Mouse (Mus musculus): Measurements from ENCODE around the gene Adgre5. TPM values are rescaled to one million over a fixed set of nuclear protein-coding genes. Genes with fewer than 3 reads are reported as not detected.

Gene Adgre5
- polyA plus RNA-seq, 1 experiment from 2014 or later = 16.7 TPM

DNA sequence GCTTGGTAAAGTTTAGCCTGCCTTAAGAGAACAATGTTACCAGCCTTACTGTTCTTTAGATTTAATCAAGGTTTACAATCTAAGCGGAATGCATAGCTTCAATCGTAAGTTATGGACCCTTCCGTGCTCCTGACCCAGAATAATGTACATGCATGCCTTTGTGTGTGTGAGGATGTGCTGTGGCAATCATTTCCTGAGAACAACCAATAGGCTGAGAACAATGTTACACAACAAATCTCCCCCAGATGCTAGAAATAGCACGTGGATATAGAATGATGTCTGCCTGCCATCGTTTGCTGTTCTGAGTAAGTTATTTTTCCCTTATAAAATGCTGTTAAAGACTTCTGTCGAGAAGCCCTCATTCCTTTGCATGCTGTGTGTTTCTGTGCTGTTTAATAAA, 8.2 kb downstream of the Adgre5 start:
- Histone ChIP-seq H3K4me1 (peaks cover 5% of the 10 kb centered on the region; the same call in 1 of the 2 replicates), H3K4me2 (replicated peaks) (no peak overlapping the region), H3K9me3 (no peaks in the 10 kb centered on the region), H3K27ac (replicated peaks) (no peak overlapping the region), H3K27me3 (0 out of 2 replicates have a peak, but pooled peaks cover 5% of the 10 kb centered on the region), H3K9ac (replicated peaks) (no peak overlapping the region), H3K36me3 (no peaks in the 10 kb centered on the region), H3K4me3 (no peak overlapping the region)
- ATAC-seq (ENCODE audit: low FRiP score, low read depth) = no peak
- 86% methylated on average over 6 of the region's 6 CpGs for WGBS

DNA sequence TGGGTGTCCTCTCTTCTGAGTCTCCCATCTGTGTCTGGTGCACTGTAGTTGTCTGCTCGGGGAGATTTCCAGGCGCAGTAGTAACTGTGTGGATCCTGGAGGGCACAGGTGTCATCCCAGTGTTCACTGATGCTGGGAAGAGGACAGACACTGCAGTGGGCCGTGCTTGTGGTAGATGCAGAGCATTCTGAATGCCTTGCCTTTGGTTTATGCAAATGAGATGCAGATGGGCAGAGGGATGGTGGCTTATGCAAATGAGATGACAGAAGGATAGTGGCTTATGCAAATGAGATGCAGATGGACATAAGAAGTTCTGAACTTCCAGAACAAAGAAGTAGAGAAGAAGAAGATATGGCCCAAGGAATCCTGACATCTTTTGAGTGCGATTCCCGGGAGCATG, 9.2 kb downstream of the Adgre5 start:
- Histone ChIP-seq H3K4me2 (replicated peaks) (no peak overlapping the region), H3K9me3 (no peaks in the 10 kb centered on the region), H3K36me3 (no peaks in the 10 kb centered on the region), H3K4me3 (no peak overlapping the region), H3K4me1 (peaks cover 4% of the 10 kb centered on the region; the same call in 1 of the 2 replicates), H3K27me3 (0 out of 2 replicates have a peak, but pooled peaks cover 5% of the 10 kb centered on the region), H3K27ac (replicated peaks) (no peak overlapping the region), H3K9ac (replicated peaks) (no peak overlapping the region)
- 59% methylated on average over 5 of the region's 5 CpGs for WGBS
- no peak for ATAC-seq (ENCODE audit: low FRiP score, low read depth)

DNA sequence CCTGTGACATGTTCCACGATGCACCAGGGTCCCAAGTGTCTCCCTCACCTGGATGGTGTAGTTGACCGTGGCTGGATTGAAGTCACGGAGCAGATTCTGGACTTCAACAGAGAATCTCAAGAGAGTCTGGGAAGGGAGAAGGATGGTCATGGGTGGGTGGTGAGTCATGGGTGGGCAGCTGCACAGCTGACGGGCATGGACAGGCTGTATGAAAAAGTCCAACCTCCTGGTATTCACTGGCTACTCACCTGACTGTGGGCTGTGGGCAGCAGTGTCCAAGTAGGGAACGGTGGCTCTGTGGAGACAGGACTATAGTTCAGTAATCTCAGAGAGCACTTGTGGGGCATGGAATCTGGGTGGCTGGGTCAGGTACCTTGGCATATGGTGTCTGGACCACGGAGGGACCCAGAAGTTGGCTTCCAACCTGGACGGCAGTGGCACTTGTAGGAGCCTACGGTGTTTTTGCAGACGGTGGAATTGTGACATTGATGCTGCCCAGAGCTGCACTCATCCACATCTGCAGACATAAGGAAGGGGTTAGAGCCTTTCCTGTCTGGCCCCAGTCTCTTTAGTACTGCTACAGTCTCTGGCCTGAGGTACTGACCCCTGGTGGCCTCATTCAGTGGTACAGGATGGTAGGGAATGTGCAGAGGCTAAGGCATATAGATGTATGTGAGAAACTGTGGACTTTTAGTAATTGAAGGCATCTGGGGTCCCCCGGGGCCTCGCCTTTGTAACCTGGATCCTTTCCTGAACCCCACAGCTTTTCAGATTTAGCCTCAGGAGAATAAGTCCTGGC, 11.9 kb downstream of the Adgre5 start:
- Histone ChIP-seq H3K27me3 (0 out of 2 replicates have a peak, but pooled peaks cover 5% of the 10 kb centered on the region), H3K4me2 (replicated peaks) (no peak overlapping the region), H3K9ac (replicated peaks) (no peak overlapping the region), H3K36me3 (peaks cover 22% of the 10 kb centered on the region), H3K9me3 (no peaks in the 10 kb centered on the region), H3K4me1 (peaks cover 4% of the 10 kb centered on the region; the same call in 1 of the 2 replicates), H3K27ac (replicated peaks) (no peak overlapping the region), H3K4me3 (no peak overlapping the region)
- WGBS = 82% methylated on average over 11 of the region's 11 CpGs
- no peak for ATAC-seq (ENCODE audit: low FRiP score, low read depth)

DNA sequence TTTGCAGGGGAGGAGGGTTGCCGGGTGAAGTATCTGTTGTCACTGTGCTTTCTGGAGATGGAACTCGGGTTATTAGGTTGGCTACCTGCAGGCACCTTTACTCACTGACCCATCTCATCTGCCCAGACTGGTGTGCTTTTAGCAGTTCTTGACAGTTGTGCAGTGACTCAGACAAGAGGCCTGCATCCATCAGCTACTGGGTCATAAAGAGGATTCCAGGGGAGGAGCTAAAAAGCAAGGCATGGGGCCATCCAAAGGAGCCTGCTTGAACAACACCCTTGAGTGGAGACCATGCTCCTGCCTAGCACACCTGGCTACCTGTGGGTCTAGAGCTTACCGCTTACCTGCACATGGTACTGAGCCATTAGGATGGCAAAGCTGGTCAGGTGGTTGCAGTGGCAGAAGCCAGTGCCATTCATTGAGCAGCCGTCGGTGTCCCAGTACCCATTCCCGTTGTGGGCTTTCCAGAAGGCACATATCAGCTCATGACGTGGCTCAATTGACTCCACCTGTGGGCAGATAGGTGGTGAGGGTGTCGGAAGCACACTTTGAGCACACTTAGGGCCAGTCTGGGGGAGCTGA, 15.5 kb downstream of the Adgre5 start:
- no peaks in the 10 kb centered on the region for H3K4me1 ChIP-seq
- peaks cover 58% of the 10 kb centered on the region for H3K36me3 ChIP-seq
- ATAC-seq (ENCODE audit: low FRiP score, low read depth) = no peak

DNA sequence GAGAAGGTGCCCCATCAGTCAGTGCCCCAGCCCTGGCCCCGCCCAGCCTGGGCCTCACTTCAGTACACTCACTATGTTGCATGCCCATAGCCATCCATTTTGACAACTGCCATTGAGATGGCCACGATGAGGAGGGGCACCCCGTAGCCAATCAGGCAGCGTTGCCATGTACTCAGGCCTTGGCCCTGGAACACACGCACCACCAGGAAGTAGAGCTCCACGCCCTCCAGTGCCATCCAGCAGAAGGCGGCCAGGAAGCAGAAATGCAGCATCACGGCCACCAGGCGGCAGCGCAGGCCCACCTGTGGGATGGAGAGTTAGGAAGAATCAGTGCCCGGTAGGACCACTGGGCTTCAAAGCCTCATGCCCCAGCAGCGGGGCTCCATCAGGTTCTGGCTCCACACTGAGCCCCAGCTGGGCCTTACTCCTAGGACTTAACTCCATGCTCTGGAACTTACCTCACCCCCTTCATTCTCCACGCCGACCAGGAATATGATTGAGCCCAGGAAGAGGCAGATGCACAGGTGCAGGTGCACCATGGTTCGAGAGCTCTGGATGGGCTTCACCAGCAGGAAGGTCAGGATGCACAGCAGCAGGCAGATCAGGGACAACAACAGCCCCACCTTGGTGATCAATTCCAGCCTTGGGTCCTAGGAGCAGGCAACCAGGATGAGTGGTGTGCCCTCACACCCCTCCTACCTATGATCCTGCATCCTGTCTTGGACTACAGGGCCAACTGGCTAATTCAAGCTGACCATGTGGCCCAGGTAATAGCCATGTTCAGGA, 16.2 kb downstream of the Adgre5 start:
- H3K4me2 ChIP-seq (replicated peaks) = no peak overlapping the region
- no peaks in the 10 kb centered on the region for H3K27me3 ChIP-seq
- H3K9me3 ChIP-seq = no peaks in the 10 kb centered on the region
- H3K27ac ChIP-seq (replicated peaks) = no peak overlapping the region
- WGBS = 43% methylated on average over 15 of the region's 15 CpGs
- no peaks in the 10 kb centered on the region for H3K4me1 ChIP-seq
- H3K4me3 ChIP-seq = no peak overlapping the region
- no peak overlapping the region for H3K9ac ChIP-seq (replicated peaks)
- ATAC-seq (ENCODE audit: low FRiP score, low read depth) = peak; percentile 53
- H3K36me3 ChIP-seq = peaks cover 65% of the 10 kb centered on the region

More for the DNA sequence above, 15.5 kb downstream of the Adgre5 start:
- Histone ChIP-seq H3K9me3 (no peaks in the 10 kb centered on the region), H3K4me3 (no peak overlapping the region), H3K9ac (replicated peaks) (no peak overlapping the region), H3K27ac (replicated peaks) (no peak overlapping the region), H3K4me2 (replicated peaks) (no peak overlapping the region), H3K27me3 (no peaks in the 10 kb centered on the region)
- 89% methylated on average over 8 of the region's 8 CpGs for WGBS

DNA sequence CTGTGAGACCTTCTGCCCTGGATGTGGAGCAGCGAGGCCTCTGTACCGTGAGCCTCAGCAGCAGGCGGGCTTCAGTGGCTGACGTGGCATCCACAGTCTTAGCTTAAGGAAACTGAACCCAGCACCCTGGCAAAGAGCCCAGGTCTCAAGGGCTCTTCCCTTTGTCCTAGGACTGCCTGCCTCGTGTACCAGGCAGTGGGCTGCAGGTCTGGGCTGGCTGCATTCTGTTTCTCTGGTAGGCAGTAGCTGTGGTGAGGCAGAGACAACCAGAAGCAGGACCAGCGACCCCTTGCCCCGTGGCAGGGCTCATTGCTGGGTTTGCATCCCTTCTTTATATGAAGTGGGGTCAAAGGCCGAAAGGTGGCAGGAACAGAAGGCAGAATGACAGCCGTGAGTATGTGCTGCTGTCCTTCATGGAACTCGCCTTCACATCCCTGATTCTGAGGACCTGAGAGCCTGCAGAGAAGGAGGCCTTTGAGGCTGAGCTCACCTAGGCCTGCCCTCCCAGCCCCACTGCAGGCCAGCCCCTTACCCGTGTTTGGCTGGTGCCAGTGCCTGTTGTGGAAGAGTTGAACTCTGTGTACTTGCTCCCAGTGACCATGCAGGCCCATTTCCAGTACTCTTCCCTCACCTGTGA, 17.6 kb downstream of the Adgre5 start:
- ATAC-seq (ENCODE audit: low FRiP score, low read depth) = no peak
- Histone ChIP-seq H3K36me3 (peaks cover 75% of the 10 kb centered on the region), H3K4me1 (no peaks in the 10 kb centered on the region), H3K27ac (replicated peaks) (no peak overlapping the region), H3K9ac (replicated peaks) (no peak overlapping the region), H3K4me2 (replicated peaks) (no peak overlapping the region), H3K27me3 (no peaks in the 10 kb centered on the region), H3K4me3 (no peak overlapping the region), H3K9me3 (no peaks in the 10 kb centered on the region)
- 86% methylated on average over 11 of the region's 11 CpGs for WGBS

DNA sequence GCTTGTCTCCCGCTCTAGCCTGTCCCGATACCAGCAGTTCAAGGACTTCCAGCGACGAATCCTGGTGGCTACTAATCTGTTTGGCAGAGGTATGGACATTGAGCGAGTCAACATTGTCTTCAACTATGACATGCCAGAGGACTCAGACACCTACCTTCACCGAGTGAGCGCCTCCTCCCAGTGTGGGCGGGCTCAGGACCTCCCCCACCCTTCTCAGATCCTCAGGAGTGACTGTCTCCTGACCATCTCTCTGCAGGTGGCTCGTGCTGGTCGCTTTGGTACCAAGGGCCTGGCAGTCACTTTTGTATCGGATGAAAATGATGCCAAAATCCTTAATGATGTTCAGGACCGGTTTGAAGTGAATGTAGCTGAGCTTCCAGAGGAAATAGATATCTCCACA, 18.5 kb downstream of the Adgre5 start:
- H3K4me3 ChIP-seq = no peak overlapping the region
- no peak overlapping the region for H3K4me2 ChIP-seq (replicated peaks)
- H3K9ac ChIP-seq (replicated peaks) = no peak overlapping the region
- ATAC-seq (ENCODE audit: low FRiP score, low read depth) = no peak
- no peaks in the 10 kb centered on the region for H3K27me3 ChIP-seq
- no peak overlapping the region for H3K27ac ChIP-seq (replicated peaks)
- H3K4me1 ChIP-seq = no peaks in the 10 kb centered on the region
- H3K36me3 ChIP-seq = peaks cover 75% of the 10 kb centered on the region
- H3K9me3 ChIP-seq = no peaks in the 10 kb centered on the region
- 90% methylated on average over 12 of the region's 12 CpGs for WGBS

DNA sequence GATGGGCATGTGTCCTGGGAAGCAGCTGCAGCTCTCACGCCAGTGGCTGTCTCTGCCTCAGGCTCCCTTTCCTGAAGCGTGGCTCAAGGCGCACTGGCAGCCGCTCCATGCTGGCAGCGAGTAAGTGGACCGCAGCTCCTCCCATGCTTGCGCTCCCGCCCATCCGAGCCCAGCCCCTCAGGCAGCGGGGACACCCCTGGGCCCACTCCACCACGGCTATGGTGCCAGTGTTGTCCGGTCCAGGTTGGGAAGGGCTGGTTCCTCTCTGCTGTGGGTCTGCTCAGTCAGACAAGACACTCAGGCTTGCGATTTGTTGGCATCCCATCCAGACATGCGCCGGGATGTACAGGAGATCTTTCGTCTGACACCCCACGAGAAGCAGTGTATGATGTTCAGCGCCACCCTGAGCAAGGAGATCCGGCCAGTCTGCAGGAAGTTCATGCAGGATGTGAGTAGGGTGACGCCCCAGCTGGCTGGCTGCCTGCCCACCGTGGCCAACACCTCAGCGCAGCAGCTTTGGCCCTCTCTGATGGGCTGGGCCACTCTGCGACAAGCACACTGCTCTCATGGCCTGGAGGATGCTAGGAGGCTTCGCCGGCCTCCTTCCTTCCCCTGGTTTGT, 19.6 kb downstream of the Adgre5 start:
- Histone ChIP-seq H3K27ac (replicated peaks) (no peak overlapping the region), H3K27me3 (no peaks in the 10 kb centered on the region), H3K9me3 (no peaks in the 10 kb centered on the region), H3K9ac (replicated peaks) (no peak overlapping the region), H3K4me2 (replicated peaks) (no peak overlapping the region), H3K4me3 (no peak overlapping the region), H3K36me3 (peaks cover 75% of the 10 kb centered on the region), H3K4me1 (peaks cover 10% of the 10 kb centered on the region)
- 92% methylated on average over 25 of the region's 25 CpGs for WGBS
- no peak for ATAC-seq (ENCODE audit: low FRiP score, low read depth)

DNA sequence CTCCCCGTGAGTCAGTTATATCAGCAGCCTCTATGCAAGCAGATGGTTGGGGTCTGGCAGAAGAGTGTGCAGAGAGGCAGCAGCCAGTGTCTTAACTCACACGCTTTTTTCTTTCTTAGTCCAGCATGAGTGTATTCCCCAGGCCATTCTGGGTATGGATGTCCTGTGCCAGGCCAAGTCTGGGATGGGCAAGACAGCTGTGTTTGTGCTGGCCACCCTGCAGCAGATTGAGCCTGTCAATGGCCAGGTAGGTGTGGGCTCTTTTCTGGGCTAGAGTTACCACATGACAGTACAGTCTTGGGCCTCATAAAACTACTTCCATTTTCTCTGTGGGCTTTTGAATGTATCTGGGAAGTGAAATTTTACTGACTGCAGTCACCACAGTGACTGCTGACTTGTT, 21.4 kb downstream of the Adgre5 start:
- ATAC-seq (ENCODE audit: low FRiP score, low read depth) = no peak

DNA sequence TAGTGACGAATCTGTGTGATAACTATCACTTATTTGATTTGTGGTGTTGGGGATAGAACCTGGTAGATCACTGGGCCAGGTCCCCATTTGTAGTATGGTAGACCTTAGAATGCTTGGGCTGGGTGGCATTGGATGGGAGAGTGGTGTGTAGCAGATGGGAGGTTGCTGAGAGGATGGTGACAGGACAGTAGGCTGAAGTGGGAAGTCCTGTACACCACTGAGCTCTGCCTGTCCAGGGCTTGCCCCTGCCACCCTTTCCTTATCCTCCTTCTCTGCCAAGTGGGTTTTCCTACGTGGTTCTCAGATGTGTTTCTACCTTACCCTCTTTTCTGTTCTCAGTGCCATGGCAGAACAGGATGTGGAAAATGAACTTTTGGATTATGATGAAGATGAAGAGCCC, 22.1 kb downstream of the Adgre5 start:
- no peak for ATAC-seq (ENCODE audit: low FRiP score, low read depth)
- peaks cover 52% of the 10 kb centered on the region for H3K36me3 ChIP-seq
- WGBS = 88% methylated on average over 2 of the region's 2 CpGs

More for the DNA sequence above, 21.4 kb downstream of the Adgre5 start:
- H3K4me2 ChIP-seq (replicated peaks) = no peak overlapping the region
- no peak overlapping the region for H3K27ac ChIP-seq (replicated peaks)
- no peak overlapping the region for H3K9ac ChIP-seq (replicated peaks)
- 86% methylated on average over 2 of the region's 2 CpGs for WGBS
- H3K9me3 ChIP-seq = no peaks in the 10 kb centered on the region
- H3K27me3 ChIP-seq = no peaks in the 10 kb centered on the region
- H3K4me1 ChIP-seq = peaks cover 18% of the 10 kb centered on the region
- H3K36me3 ChIP-seq = peaks cover 58% of the 10 kb centered on the region
- H3K4me3 ChIP-seq = no peak overlapping the region

DNA sequence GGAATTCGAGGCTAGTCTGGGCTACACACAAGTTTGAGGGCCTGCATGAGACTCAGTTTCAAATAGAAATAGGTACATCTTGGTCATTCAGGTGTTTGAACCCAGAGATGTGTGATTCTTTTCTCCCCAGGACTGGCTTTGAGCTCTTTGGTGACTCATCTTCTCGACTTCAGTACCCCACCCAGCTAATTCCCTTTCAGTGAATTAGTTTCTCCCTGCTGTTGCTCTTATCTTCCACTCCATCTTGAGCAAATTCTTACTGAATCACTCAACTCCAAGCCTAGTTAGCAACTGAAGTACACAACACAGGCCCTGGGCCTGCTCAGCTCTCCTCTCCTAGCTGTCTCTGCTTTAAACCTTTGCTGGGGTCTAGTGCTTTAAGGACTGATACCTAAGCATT, 24.6 kb downstream of the Adgre5 start:
- H3K9me3 ChIP-seq = no peaks in the 10 kb centered on the region
- H3K4me3 ChIP-seq = peak overlapping the region; percentile 92; the same call in 1 of the 2 replicates
- peaks cover 27% of the 10 kb centered on the region for H3K36me3 ChIP-seq
- peaks cover 18% of the 10 kb centered on the region for H3K4me1 ChIP-seq
- ATAC-seq (ENCODE audit: low FRiP score, low read depth) = no peak
- H3K27me3 ChIP-seq = 0 out of 2 replicates have a peak, but pooled peaks cover 5% of the 10 kb centered on the region
- WGBS = 71% methylated on average over 2 of the region's 2 CpGs
- peak overlapping the region; percentile 97 for H3K4me2 ChIP-seq (replicated peaks)
- no peak overlapping the region for H3K27ac ChIP-seq (replicated peaks)
- H3K9ac ChIP-seq (replicated peaks) = no peak overlapping the region

More for the DNA sequence above, 22.1 kb downstream of the Adgre5 start:
- Histone ChIP-seq H3K4me2 (replicated peaks) (no peak overlapping the region), H3K4me1 (peaks cover 18% of the 10 kb centered on the region), H3K9me3 (no peaks in the 10 kb centered on the region), H3K9ac (replicated peaks) (no peak overlapping the region), H3K27ac (replicated peaks) (no peak overlapping the region), H3K4me3 (no peak overlapping the region), H3K27me3 (no peaks in the 10 kb centered on the region)
